Mouse (Mus musculus): ENCODE results near the gene Eml4. TPM values are rescaled to one million over a fixed set of nuclear protein-coding genes. Genes with fewer than 3 reads are reported as not detected.

The Eml4 gene
- total RNA-seq, 2 experiments from 2014 or later: 33.4 to 35.0 TPM

GRCm38 (mm10) chr17:83378444-83378762, 27.7 kb downstream of the Eml4 start:
- DNase-seq (ENCODE audit: low spot score in 2 of 2): no peak

GRCm38 (mm10) chr17:83379366-83379765, 28.6 kb downstream of the Eml4 start:
- no peak for DNase-seq (ENCODE audit: low spot score in 2 of 2)

DNA sequence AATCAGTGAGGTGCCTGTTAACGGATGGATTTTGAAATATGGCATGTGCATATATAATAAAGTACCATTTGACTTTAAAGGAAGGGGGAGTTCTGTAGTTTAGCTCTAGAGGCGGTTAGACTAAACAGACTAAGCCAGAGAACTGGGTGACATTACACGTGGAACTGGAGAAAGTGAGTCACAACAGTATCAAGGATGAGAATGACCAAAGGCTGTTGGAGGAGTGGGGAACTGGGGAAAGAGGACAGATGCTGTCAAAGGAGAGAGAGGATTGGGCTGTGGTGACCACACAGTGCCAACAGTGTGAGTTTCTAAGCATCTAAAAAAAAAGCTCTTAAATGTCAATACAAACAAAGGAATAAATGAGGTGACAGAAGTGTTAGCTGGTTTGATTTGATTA, 29.1 kb downstream of the Eml4 start:
- no peak for DNase-seq (ENCODE audit: low spot score in 2 of 2)

- DNase-seq (ENCODE audit: low spot score in 2 of 2): no peak
Measured at GRCm38 (mm10) chr17:83382752-83383151, 32.0 kb downstream of the Eml4 start.

- no peak for DNase-seq (ENCODE audit: low spot score in 2 of 2)
Measured at GRCm38 (mm10) chr17:83384981-83385380, 34.2 kb downstream of the Eml4 start.

DNA sequence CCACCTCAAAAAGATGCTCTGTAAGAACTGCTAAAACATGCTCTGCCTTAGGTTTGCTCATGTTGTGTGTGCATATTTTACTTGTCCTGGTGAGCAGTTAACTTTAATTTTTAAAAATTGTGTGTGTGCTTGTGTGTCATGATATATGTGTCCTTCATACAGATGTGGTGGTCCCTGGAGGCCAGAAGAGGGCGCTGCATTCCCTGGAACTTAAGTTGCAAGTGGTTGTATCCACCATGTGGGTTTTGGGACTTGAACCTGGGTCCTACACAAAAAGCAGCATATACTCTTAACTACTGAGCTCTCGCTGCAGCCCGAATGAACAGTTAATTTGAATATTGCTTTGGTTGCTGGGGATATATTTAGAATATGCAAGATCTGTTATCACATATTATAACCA, 36.4 kb downstream of the Eml4 start:
- no peak for DNase-seq (ENCODE audit: low spot score in 2 of 2)

DNA sequence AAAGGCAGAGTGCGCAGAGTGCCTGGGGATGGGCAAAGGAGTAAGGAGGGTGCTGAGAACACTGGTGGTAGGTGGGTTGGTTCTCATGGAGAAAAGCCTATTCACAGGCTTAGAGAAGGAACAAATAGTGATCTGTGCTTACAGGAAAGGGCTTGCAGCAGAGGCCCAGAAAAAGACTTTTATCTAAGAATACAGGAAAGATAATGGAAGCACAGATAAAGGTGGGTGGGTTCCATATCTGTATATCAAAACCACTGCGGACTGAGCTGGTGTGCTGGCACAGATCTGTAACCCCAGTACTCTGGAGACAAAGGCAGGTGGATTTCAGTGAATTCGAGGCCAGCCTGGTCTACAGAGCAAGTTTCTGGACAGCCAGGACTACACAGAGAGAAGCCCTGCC, 43.3 kb downstream of the Eml4 start:
- no peak for DNase-seq (ENCODE audit: low spot score in 2 of 2)

DNA sequence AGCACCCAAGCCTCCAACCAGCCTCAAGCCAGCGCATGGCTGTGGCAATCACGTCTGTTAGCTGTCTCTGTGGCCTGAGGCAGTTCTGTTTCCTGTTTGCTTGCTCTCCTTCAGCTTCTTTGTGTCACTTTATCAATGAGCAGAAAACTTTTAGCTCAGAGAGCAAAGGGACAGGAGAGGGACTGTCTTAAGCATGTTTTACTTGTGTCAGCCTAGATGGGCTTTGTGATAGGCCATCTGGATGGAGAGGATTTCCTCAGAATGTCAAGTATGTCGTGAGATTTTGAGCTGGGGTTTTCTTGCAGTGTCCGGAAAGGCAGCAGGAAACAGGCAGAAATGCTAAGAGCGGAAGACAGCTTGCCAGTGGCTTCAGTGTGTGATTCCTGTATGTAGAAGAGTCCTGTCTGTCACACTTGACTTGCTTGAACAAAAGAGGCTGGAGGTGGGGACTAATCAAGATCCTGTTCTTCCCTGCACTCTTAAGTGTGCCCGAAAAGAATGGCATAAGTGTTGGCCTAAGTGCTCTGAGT, 46.9 kb downstream of the Eml4 start:
- no peak for DNase-seq (ENCODE audit: low spot score in 2 of 2)

GRCm38 (mm10) chr17:83398756-83399155, 48.0 kb downstream of the Eml4 start:
- DNase-seq (ENCODE audit: low spot score in 2 of 2): no peak

DNA sequence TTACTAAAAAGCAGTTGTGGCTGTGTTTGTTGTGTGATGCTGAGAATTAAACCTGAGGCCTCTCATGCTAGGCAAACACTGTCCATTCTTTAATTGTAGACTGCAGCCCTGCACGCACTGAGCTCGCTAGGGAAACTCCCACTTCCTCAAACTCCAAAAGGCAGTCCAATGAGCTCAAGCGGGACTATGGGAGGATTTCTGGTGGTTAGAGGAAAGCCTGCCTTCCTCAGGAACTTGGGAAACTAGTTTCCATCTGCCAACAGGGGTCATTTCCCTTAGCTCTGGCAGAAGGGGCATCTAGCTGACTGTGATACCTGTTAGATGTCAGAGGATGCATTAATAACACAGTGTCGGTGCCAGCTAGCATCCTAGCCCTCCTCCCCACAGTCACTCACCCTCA, 79.9 kb downstream of the Eml4 start:
- DNase-seq (ENCODE audit: low spot score in 2 of 2): no peak

DNA sequence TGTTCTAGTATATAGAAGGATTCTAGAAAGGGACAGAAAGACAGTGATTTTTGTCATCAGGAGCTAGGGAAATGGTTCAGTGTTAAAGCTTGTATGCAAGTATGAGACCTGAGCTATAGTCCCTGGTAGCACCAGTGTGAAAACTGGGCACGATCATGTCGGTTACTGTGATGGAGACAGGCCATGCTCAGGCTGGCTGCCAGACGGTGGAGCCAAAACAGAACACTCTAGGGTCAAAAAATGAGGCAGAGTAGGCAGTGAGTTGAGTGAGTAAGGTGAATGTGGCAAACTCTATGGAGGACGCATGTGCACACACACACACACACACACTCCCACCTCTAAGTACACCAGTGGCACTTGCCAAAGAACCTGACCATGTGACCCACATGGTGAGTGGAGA, 92.7 kb downstream of the Eml4 start:
- DNase-seq (ENCODE audit: low spot score in 2 of 2): no peak

- DNase-seq (ENCODE audit: low spot score in 2 of 2): no peak
Measured at GRCm38 (mm10) chr17:83449583-83449982, 98.9 kb downstream of the Eml4 start.

DNA sequence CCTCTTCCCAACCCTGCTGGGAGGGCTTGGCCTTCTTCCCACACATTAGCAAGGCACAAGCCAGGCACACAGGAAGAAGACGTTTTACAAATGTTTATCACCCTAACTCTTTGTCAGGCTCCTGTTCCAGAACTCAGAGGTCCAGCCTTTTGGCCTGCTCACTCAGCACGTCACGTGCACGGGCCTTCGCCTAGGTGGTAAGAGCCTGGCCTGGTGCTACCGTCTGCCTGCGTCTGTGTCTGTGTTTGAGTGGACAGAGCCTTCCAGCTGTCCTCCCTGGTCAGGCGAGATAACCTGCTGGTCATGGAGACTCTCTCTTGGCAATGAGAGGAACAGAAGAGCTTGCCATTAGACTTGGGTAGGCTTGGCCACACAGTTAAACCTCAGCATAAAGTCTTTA, 100.6 kb downstream of the Eml4 start:
- no peak for DNase-seq (ENCODE audit: low spot score in 2 of 2)

GRCm38 (mm10) chr17:83451796-83452195, 101.1 kb downstream of the Eml4 start:
- no peak for DNase-seq (ENCODE audit: low spot score in 2 of 2)

GRCm38 (mm10) chr17:83452451-83452850, 101.7 kb downstream of the Eml4 start:
- no peak for DNase-seq (ENCODE audit: low spot score in 2 of 2)

- DNase-seq (ENCODE audit: low spot score in 2 of 2): no peak
Measured at GRCm38 (mm10) chr17:83453587-83453986, 102.9 kb downstream of the Eml4 start.

DNA sequence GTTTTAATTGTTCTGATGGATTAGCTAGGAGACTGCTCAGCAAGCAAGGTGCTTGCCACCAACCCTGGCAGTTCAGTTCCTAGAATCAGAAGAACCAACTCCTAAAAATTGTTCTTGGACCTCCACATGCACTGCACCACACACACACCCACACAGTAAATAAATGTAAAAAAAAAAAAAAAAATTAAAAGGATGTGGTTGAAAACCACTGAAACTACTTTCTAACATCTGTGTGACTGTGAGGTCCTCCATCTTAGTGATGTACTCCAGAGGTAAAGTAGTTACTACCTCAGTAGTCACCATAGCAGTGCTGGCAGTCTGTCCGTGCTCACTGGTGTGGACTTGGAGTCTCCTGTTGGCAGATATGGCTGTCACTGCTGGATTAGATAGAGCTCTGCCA, 106.5 kb downstream of the Eml4 start:
- no peak for DNase-seq (ENCODE audit: low spot score in 2 of 2)

GRCm38 (mm10) chr17:83465969-83466368, 115.2 kb downstream of the Eml4 start:
- no peak for DNase-seq (ENCODE audit: low spot score in 2 of 2)

DNA sequence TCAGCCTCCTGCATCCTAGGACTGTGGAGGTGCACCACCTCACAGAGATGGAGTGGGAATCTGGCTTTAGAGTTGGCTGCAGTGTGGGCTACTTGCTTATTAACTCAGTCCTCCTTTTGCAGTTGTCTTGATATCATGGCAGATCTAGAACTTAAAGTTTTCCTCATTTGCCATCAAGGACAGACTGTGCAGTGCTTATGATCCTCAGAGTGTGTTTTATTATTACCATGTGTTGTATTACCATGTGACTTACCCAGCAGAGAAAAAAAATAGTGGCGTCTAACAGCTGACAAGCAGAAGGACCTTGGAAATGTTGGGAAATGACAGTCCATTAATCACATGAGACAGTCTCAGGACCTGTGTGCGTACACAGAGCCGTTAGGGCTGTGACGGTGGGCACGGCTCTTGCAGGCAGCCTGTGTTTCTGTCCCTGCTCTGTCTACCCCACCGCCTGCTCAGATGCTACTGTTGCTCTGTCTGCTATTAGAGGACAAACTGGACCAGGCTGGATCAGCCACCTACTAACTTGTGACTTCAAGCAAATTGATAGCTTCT, 116.0 kb downstream of the Eml4 start:
- no peak for DNase-seq (ENCODE audit: low spot score in 2 of 2)

GRCm38 (mm10) chr17:83469586-83469985, 118.9 kb downstream of the Eml4 start:
- no peak for DNase-seq (ENCODE audit: low spot score in 2 of 2)

- DNase-seq (ENCODE audit: low spot score in 2 of 2): no peak
Measured at GRCm38 (mm10) chr17:83477089-83477488, 126.4 kb downstream of the Eml4 start.

GRCm38 (mm10) chr17:83481551-83481950, 130.8 kb downstream of the Eml4 start:
- peak; percentile 20 to 39 for DNase-seq (ENCODE audit: low spot score in 2 of 2)

DNA sequence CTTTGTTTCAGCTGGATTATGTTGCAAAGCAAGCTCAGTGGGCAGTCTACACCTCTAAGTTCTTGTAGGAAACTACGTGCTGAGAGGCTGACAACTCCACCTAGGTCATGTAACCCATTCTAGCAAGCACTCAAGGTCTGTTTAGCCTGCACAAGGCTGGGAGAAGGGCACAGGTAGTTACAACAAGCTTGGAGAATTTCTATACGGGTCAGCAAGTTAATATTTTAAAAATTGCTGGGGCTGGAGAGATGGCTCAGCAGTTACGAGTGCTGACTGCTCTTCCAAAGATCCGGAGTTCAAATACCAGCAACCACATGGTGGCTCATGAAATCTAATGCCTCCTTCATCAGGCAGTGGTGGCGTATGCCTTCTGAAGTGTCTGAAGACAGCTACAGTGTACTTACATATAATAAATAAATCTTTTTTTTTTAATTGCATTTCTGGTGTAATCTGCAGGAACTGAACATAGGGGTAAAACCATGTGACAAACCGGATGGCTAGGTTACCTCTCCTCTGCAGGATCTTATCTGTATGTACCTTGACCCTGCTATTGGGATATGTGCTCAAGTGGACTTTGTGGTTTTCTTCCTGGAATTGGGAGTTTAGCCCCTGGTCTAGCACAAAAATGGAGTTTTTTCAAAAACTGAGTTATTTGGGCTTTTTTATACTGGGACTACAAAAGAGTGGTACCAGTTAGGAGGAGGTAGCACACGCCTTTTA, 132.2 kb downstream of the Eml4 start:
- no peak for DNase-seq (ENCODE audit: low spot score in 2 of 2)
